Mouse (Mus musculus): Measurements from ENCODE around the gene Gm2663. TPM values are rescaled to one million over a fixed set of nuclear protein-coding genes. Genes with fewer than 3 reads are reported as not detected.

Gene Gm2663
- total and polyA plus RNA-seq, 3 experiments, result not detected

DNA sequence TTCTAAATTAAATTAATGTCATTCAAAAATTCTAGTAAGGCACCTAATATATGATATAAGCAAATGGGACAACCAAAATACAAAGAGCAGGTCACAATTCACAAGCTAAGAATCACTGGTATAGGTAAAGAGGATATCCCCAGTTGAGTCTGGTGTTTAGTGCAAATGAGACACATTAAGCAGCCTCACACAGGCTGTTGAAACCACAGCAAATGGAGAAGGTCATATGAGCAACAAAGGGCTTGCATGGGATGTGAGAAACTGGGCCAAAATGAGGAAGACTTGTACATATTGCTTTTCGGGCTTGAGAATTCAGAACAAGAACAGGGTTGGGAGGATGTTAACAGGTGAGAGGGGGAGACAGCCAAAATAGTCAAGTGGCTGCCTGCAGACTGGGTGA, 45.5 kb upstream of the Gm2663 start:
- DNase-seq (ENCODE audit: extremely low read depth), result no peak
- Histone ChIP-seq H3K36me3 (replicated peaks in 1 of 2; ENCODE audit: control insufficient read depth in 1 of 2, insufficient read depth in 1 of 2, low read length in 1 of 2) (no peaks in the 10 kb centered on the region), H3K4me3 (replicated peaks in 1 of 3; ENCODE audit: low read depth in 2 of 3, low read length in 2 of 3, poor library complexity in 1 of 3) (no peak overlapping the region), H3K9ac (ENCODE audit: insufficient read depth, low read depth) (no peak overlapping the region), H3K9me3 (replicated peaks; ENCODE audit: low read length) (no peaks in the 10 kb centered on the region), H3K4me2 (ENCODE audit: insufficient read depth, low read depth, poor library complexity, severe bottlenecking) (no peak overlapping the region), H3K27me3 (replicated peaks) (no peaks in the 10 kb centered on the region), H3K79me2 (replicated peaks; ENCODE audit: control insufficient read depth, extremely low read depth, insufficient read depth, poor library complexity, severe bottlenecking) (no peaks in the 10 kb centered on the region), H3K27ac (ENCODE audit: insufficient read depth, low read depth) (no peak overlapping the region), H3K4me1 (ENCODE audit: control insufficient read depth in 1 of 2, insufficient read depth in 2 of 2) (peaks cover 0 to 21% of the 10 kb centered on the region in 2 experiments; a peak in 2 of 4 replicates)
- in situ Hi-C loops (cut with MboI; ENCODE audit: low pct_ligation_motif_present, low pct_unique_long_range_greater_than_20kb, low sequenced_read_pairs), result no loop called here
- TF ChIP-seq ETS1 (conservative IDR thresholded peaks at IDR 0.05; ENCODE audit: low read depth, low read length), result no peak
- TF ChIP-seq ZNF384 (IDR thresholded peaks at IDR 0.05; ENCODE audit: low read depth, low read length), result no peak
- no peak for TF ChIP-seq PAX5 (IDR thresholded peaks at IDR 0.05; ENCODE audit: low read length)
- TF ChIP-seq MAX (IDR thresholded peaks at IDR 0.05; ENCODE audit: low read length), result no peak
- TF ChIP-seq TCF12 (IDR thresholded peaks at IDR 0.05; ENCODE audit: low read depth, low read length), result no peak
- no peak for TF ChIP-seq HCFC1 (IDR thresholded peaks at IDR 0.05; ENCODE audit: low read depth, low read length)
- TF ChIP-seq ZC3H11A (IDR thresholded peaks at IDR 0.05; ENCODE audit: low read depth, low read length), result no peak
- no peak for TF ChIP-seq MEF2A (IDR thresholded peaks at IDR 0.05; ENCODE audit: borderline replicate concordance, low read depth, low read length)
- TF ChIP-seq TBP (conservative IDR thresholded peaks at IDR 0.05; ENCODE audit: low read depth, low read length), result no peak
- dilution Hi-C loops (cut with MboI; ENCODE audit: extremely low pct_ligation_motif_present, extremely low pct_unique_long_range_greater_than_20kb, low sequenced_read_pairs), result no loop called here

DNA sequence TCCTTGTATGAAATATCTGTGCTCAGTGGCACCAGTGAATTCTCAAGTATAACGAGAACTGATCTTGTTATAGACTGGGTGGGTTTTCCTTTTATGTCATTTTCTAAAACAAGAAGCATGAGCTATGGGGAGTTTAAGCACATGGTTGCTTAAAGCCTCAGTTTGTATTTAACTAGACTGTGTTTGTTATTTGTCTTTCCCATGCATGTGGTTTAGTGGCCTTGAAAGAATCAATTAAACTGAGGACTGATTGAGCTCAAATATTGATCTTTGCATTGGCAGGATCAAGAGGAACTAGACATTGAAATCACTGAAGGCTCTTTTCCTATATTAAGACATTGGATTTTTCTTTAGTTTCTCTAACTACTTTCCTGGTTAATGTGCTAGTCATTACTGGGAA, 45.0 kb upstream of the Gm2663 start:
- Histone ChIP-seq H3K4me2 (ENCODE audit: insufficient read depth, low read depth, poor library complexity, severe bottlenecking) (no peak overlapping the region), H3K9ac (ENCODE audit: insufficient read depth, low read depth) (no peak overlapping the region), H3K9me3 (replicated peaks; ENCODE audit: low read length) (no peaks in the 10 kb centered on the region), H3K36me3 (replicated peaks in 1 of 2; ENCODE audit: control insufficient read depth in 1 of 2, insufficient read depth in 1 of 2, low read length in 1 of 2) (no peaks in the 10 kb centered on the region), H3K27ac (ENCODE audit: insufficient read depth, low read depth) (no peak overlapping the region), H3K79me2 (replicated peaks; ENCODE audit: control insufficient read depth, extremely low read depth, insufficient read depth, poor library complexity, severe bottlenecking) (no peaks in the 10 kb centered on the region), H3K4me3 (replicated peaks in 1 of 3; ENCODE audit: low read depth in 2 of 3, low read length in 2 of 3, poor library complexity in 1 of 3) (no peak overlapping the region), H3K27me3 (replicated peaks) (no peaks in the 10 kb centered on the region), H3K4me1 (ENCODE audit: control insufficient read depth in 1 of 2, insufficient read depth in 2 of 2) (peaks cover 0 to 21% of the 10 kb centered on the region in 2 experiments; a peak in 2 of 4 replicates)
- DNase-seq (ENCODE audit: extremely low read depth), result no peak
- dilution Hi-C loops (cut with MboI; ENCODE audit: extremely low pct_ligation_motif_present, extremely low pct_unique_long_range_greater_than_20kb, low sequenced_read_pairs), result no loop called here
- in situ Hi-C loops (cut with MboI; ENCODE audit: low pct_ligation_motif_present, low pct_unique_long_range_greater_than_20kb, low sequenced_read_pairs), result no loop called here
- no peak for TF ChIP-seq JUND (conservative IDR thresholded peaks at IDR 0.05; ENCODE audit: low read depth, low read length)

DNA sequence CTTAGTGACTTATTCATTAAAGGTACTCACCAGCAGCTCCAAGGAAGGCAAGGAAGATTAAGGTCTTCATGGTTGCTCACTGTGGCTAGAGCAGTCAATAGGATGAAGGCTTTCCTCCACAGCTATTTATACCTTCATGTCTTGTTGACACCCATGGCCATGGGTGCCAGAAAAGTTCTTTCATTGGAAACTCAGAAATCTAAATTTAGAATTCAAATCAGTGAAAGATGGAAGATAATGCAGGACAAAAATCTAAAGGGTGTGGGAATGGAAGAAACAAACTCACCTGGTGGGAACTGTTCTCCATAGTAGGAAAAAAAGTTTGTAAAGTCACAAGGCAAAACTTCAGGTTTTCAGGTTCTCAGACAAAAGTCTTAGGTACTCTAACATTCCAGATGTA, 36.1 kb upstream of the Gm2663 start, which contains the start of gene 2210010C04Rik:
Gene 2210010C04Rik, minus strand, starts transcription at position 101 of the 400 bp plus-strand sequence.
- Histone ChIP-seq H3K4me2 (ENCODE audit: insufficient read depth, low read depth, poor library complexity, severe bottlenecking) (no peak within 1 kb of the TSS), H3K4me3 (replicated peaks in 1 of 3; ENCODE audit: low read depth in 2 of 3, low read length in 2 of 3, poor library complexity in 1 of 3) (no peak within 1 kb of the TSS), H3K36me3 (replicated peaks in 1 of 2; ENCODE audit: control insufficient read depth in 1 of 2, insufficient read depth in 1 of 2, low read length in 1 of 2) (no peaks in the 10 kb centered on the region), H3K79me2 (replicated peaks; ENCODE audit: control insufficient read depth, extremely low read depth, insufficient read depth, poor library complexity, severe bottlenecking) (no peaks in the 10 kb centered on the region), H3K27me3 (replicated peaks) (no peaks in the 10 kb centered on the region), H3K9me3 (replicated peaks; ENCODE audit: low read length) (no peaks in the 10 kb centered on the region), H3K4me1 (ENCODE audit: control insufficient read depth in 1 of 2, insufficient read depth in 2 of 2) (no peaks in the 10 kb centered on the region), H3K27ac (ENCODE audit: insufficient read depth, low read depth) (no peak within 1 kb of the TSS), H3K9ac (ENCODE audit: insufficient read depth, low read depth) (no peak within 1 kb of the TSS)
- dilution Hi-C loops (cut with MboI; ENCODE audit: extremely low pct_ligation_motif_present, extremely low pct_unique_long_range_greater_than_20kb, low sequenced_read_pairs) (no loop called here), in situ Hi-C loops (cut with MboI; ENCODE audit: low pct_ligation_motif_present, low pct_unique_long_range_greater_than_20kb, low sequenced_read_pairs) (no loop called here)
- DNase-seq (ENCODE audit: extremely low read depth), result no peak
- TF ChIP-seq CTCF (conservative IDR thresholded peaks at IDR 0.05 in 1 of 2, IDR thresholded peaks at IDR 0.05 in 1 of 2; ENCODE audit: low read depth in 2 of 2, low read length in 2 of 2) (no peak), NRF1 (IDR thresholded peaks at IDR 0.05; ENCODE audit: low read depth, low read length) (no peak), E2F4 (IDR thresholded peaks at IDR 0.05; ENCODE audit: insufficient replicate concordance, low read depth, low read length) (no peak), ZNF384 (IDR thresholded peaks at IDR 0.05; ENCODE audit: low read depth, low read length) (no peak), CHD1 (IDR thresholded peaks at IDR 0.05; ENCODE audit: low read depth, low read length) (no peak), KAT2A (IDR thresholded peaks at IDR 0.05; ENCODE audit: insufficient replicate concordance, low read length) (no peak), POLR2A (IDR thresholded peaks at IDR 0.05; ENCODE audit: low read depth, low read length) (no peak), BHLHE40 (IDR thresholded peaks at IDR 0.05; ENCODE audit: low read depth, low read length) (no peak), RAD21 (IDR thresholded peaks at IDR 0.05; ENCODE audit: low read depth, low read length) (no peak), GABPA (IDR thresholded peaks at IDR 0.05; ENCODE audit: insufficient replicate concordance, low read depth, low read length) (no peak), ZKSCAN1 (IDR thresholded peaks at IDR 0.05; ENCODE audit: borderline replicate concordance, low read depth, low read length) (no peak), MEF2A (IDR thresholded peaks at IDR 0.05; ENCODE audit: borderline replicate concordance, low read depth, low read length) (no peak), ETS1 (conservative IDR thresholded peaks at IDR 0.05; ENCODE audit: low read depth, low read length) (no peak), ELF1 (IDR thresholded peaks at IDR 0.05; ENCODE audit: low read depth, low read length) (no peak), EP300 (IDR thresholded peaks at IDR 0.05; ENCODE audit: low read length) (no peak), JUND (conservative IDR thresholded peaks at IDR 0.05; ENCODE audit: low read depth, low read length) (no peak), NELFE (IDR thresholded peaks at IDR 0.05; ENCODE audit: low read depth, low read length) (no peak), USF1 (IDR thresholded peaks at IDR 0.05; ENCODE audit: low read depth, low read length) (no peak), MAFK (IDR thresholded peaks at IDR 0.05; ENCODE audit: insufficient replicate concordance, low read length) (no peak)

All from CH12.LX (cell line).